Mouse (Mus musculus) layer of hippocampus, postnatal 25 days (tissue): ENCODE results near the gene Cope. TPM values are rescaled to one million over a fixed set of nuclear protein-coding genes. Genes with fewer than 3 reads are reported as not detected.

ENCODE experiments used
- DNase-seq, 2 experiments: peaks; one replicate each; pipeline ENCODE4 v3.0.0; 2022; ENCODE audit warnings: mixed read lengths in 2 of 2, low spot score in 1 of 2; ENCODE audit errors: extremely low spot score in 1 of 2
- total RNA-seq, 2 experiments: library from RNA; stranded (reverse); gene quantifications; 2 replicates each; pipeline ENCODE4 v1.2.3; 2021

Cope gene
- total RNA-seq = 100 to 1,000 TPM; 123 to 141 TPM

GRCm38 (mm10) chr8:70302358-70302890 lies at the start of gene Cope, which contains the start of gene Ddx49:
TSS of gene Cope (plus strand) at chr8:70302518.
TSS of gene Ddx49 (minus strand) at chr8:70302489.
- peak; percentile 95 for DNase-seq

- DNase-seq = no peak
Measured at GRCm38 (mm10) chr8:70254628-70255027, 47.7 kb upstream of the Cope start.

GRCm38 (mm10) chr8:70257456-70257855 lies 44.9 kb upstream of the Cope start:
- no peak for DNase-seq

GRCm38 (mm10) chr8:70258600-70258999 lies 43.7 kb upstream of the Cope start:
- no peak for DNase-seq

- no peak for DNase-seq
Measured at GRCm38 (mm10) chr8:70259043-70259442, 43.3 kb upstream of the Cope start.

GRCm38 (mm10) chr8:70267674-70268073 lies 34.6 kb upstream of the Cope start:
- no peak for DNase-seq

- no peak for DNase-seq
Measured at GRCm38 (mm10) chr8:70268311-70268710, 34.0 kb upstream of the Cope start.

- DNase-seq = peak; percentile 23 to 41
Measured at GRCm38 (mm10) chr8:70268799-70269565, 33.3 kb upstream of the Cope start.

- DNase-seq = no peak
Measured at GRCm38 (mm10) chr8:70272949-70273348, 29.4 kb upstream of the Cope start.

GRCm38 (mm10) chr8:70274350-70274749 lies 28.0 kb upstream of the Cope start:
- DNase-seq = no peak

- no peak for DNase-seq
Measured at GRCm38 (mm10) chr8:70276476-70276875, 25.8 kb upstream of the Cope start.

- peak in 1 of 2 experiments; percentile 34 for DNase-seq
Measured at GRCm38 (mm10) chr8:70278175-70278574, 24.1 kb upstream of the Cope start.

GRCm38 (mm10) chr8:70279266-70279665 lies 23.1 kb upstream of the Cope start:
- no peak for DNase-seq

- DNase-seq = no peak
Measured at GRCm38 (mm10) chr8:70281001-70281400, 21.3 kb upstream of the Cope start.

- peak; percentile 79 to 80 for DNase-seq
Measured at GRCm38 (mm10) chr8:70282603-70283135, 19.6 kb upstream of the Cope start, which contains the start of gene Homer3. TSS of gene Homer3 (plus strand) at chr8:70282827.

- no peak for DNase-seq
Measured at GRCm38 (mm10) chr8:70283136-70284077, 18.9 kb upstream of the Cope start.

GRCm38 (mm10) chr8:70284421-70284820 lies 17.9 kb upstream of the Cope start:
- no peak for DNase-seq

GRCm38 (mm10) chr8:70285304-70285703 lies 17.0 kb upstream of the Cope start:
- no peak for DNase-seq

- no peak for DNase-seq
Measured at GRCm38 (mm10) chr8:70286737-70287136, 15.6 kb upstream of the Cope start.

GRCm38 (mm10) chr8:70293988-70294405 lies 8.3 kb upstream of the Cope start:
- peak in 1 of 2 experiments; percentile 18 for DNase-seq

GRCm38 (mm10) chr8:70300881-70301280 lies 1.4 kb upstream of the Cope start:
- DNase-seq = no peak
